Mouse (Mus musculus) mature B cell (primary cell): ENCODE results near the gene Gpld1.
"Not testable (repeated sequence)": the region's sequence is repeated elsewhere in the genome, so short reads cannot be mapped to it uniquely, and the experiment has no call there.

Source experiments
- in situ Hi-C: fragments of 300-500 bp; cut with MboI; formaldehyde crosslinking; loops from 2 replicates; pipeline ENCODE4 v1.14.3; 2019

Gene Gpld1

GRCm38 (mm10) chr13:24947158-24947557 is 4.2 kb downstream of the Gpld1 start:
- in situ Hi-C loops: no loop called here

- in situ Hi-C loops: no loop called here
Measured at GRCm38 (mm10) chr13:24948870-24949269, 5.9 kb downstream of the Gpld1 start.

- in situ Hi-C loops: no loop called here
Measured at GRCm38 (mm10) chr13:24952659-24953058, 9.7 kb downstream of the Gpld1 start.

GRCm38 (mm10) chr13:24955091-24955490 is 12.1 kb downstream of the Gpld1 start:
- in situ Hi-C loops: no loop called here

GRCm38 (mm10) chr13:24955500-24955899 is 12.5 kb downstream of the Gpld1 start:
- in situ Hi-C loops: no loop called here

- in situ Hi-C loops: no loop called here
Measured at GRCm38 (mm10) chr13:24958671-24959070, 15.7 kb downstream of the Gpld1 start.

GRCm38 (mm10) chr13:24960084-24960483 is 17.1 kb downstream of the Gpld1 start:
- in situ Hi-C loops: no loop called here

GRCm38 (mm10) chr13:24962119-24962518 is 19.2 kb downstream of the Gpld1 start:
- in situ Hi-C loops: no loop called here

GRCm38 (mm10) chr13:24965130-24965845 is 22.3 kb downstream of the Gpld1 start:
- in situ Hi-C loops: no loop called here

- in situ Hi-C loops: no loop called here
Measured at GRCm38 (mm10) chr13:24965846-24966201, 22.9 kb downstream of the Gpld1 start.

GRCm38 (mm10) chr13:24971776-24972175 is 28.8 kb downstream of the Gpld1 start:
- in situ Hi-C loops: not testable (repeated sequence)

- in situ Hi-C loops: no loop called here
Measured at GRCm38 (mm10) chr13:24976384-24976783, 33.4 kb downstream of the Gpld1 start.

- in situ Hi-C loops: no loop called here
Measured at GRCm38 (mm10) chr13:24977820-24978342, 34.9 kb downstream of the Gpld1 start.

- in situ Hi-C loops: no loop called here
Measured at GRCm38 (mm10) chr13:24981031-24981430, 38.1 kb downstream of the Gpld1 start.

- in situ Hi-C loops: no loop called here
Measured at GRCm38 (mm10) chr13:24985435-24985834, 42.5 kb downstream of the Gpld1 start.

- in situ Hi-C loops: no loop called here
Measured at GRCm38 (mm10) chr13:24988391-24988790, 45.4 kb downstream of the Gpld1 start.

GRCm38 (mm10) chr13:24989006-24989405 is 46.1 kb downstream of the Gpld1 start:
- in situ Hi-C loops: no loop called here

GRCm38 (mm10) chr13:24993160-24993559 is 50.2 kb downstream of the Gpld1 start:
- in situ Hi-C loops: no loop called here

GRCm38 (mm10) chr13:24999538-24999937 is 56.6 kb downstream of the Gpld1 start:
- in situ Hi-C loops: no loop called here

GRCm38 (mm10) chr13:25002965-25003364 is 60.0 kb downstream of the Gpld1 start:
- in situ Hi-C loops: no loop called here

GRCm38 (mm10) chr13:25007115-25007514 is 64.2 kb downstream of the Gpld1 start:
- in situ Hi-C loops: no loop called here

- in situ Hi-C loops: no loop called here
Measured at GRCm38 (mm10) chr13:25018316-25018715, 75.4 kb downstream of the Gpld1 start.

GRCm38 (mm10) chr13:25019793-25020539 is 77.0 kb downstream of the Gpld1 start, which contains the start of gene Mrs2:
TSS of gene Mrs2 (minus strand) at chr13:25020379.
- in situ Hi-C loops: no loop called here
